Mouse (Mus musculus) embryonic facial prominence, embryonic 14.5 days (tissue): ENCODE measurements around the gene Rbfox3. TPM values are rescaled to one million over a fixed set of nuclear protein-coding genes. Genes with fewer than 3 reads are reported as not detected.
"Not testable (repeated sequence)": the region's sequence is repeated elsewhere in the genome, so short reads cannot be mapped to it uniquely, and the experiment has no call there.

Source experiments
- ATAC-seq: fragments of 200-750 bp; cut with Nextera tagmentation; 2 replicates; pipeline ENCODE4 v1.8.0; 2017; ENCODE audit warnings: low read depth, moderate number of reproducible peaks, moderate TSS enrichment
- DNase-seq: peaks from one replicate; pipeline ENCODE4 v3.0.0-alpha.2; 2015; ENCODE audit warnings: low spot score
- H3K27ac ChIP-seq: fragments of 300-500 bp; sonication (generic); replicated peaks from 2 replicates; pipeline ENCODE4 v1.5.1; 2014; ENCODE audit warnings: low read depth, mild to moderate bottlenecking, low read length, moderate library complexity
- H3K27me3 ChIP-seq: fragments of 300-500 bp; sonication (generic); replicated peaks from 2 replicates; pipeline ENCODE4 v1.6.1; 2014; ENCODE audit warnings: low read length; ENCODE audit not compliant: control insufficient read depth, insufficient read depth
- H3K36me3 ChIP-seq: fragments of 300-500 bp; sonication (generic); 2 replicates; pipeline ENCODE4 v1.6.1; 2014; ENCODE audit warnings: low read length, mixed read lengths; ENCODE audit not compliant: control insufficient read depth, insufficient read depth
- H3K4me1 ChIP-seq: fragments of 300-500 bp; sonication (generic); 2 replicates; pipeline ENCODE4 v1.6.1; 2014; ENCODE audit warnings: antibody characterized with exemption, low read length; ENCODE audit not compliant: control insufficient read depth, insufficient read depth
- H3K4me2 ChIP-seq: fragments of 300-500 bp; sonication (generic); 2 replicates; pipeline ENCODE4 v1.6.1; 2014; ENCODE audit warnings: low read depth, mild to moderate bottlenecking, low read length, moderate library complexity, mixed read lengths
- H3K4me3 ChIP-seq: fragments of 300-500 bp; sonication (generic); 2 replicates; pipeline ENCODE4 v1.5.1; 2014; ENCODE audit warnings: low read depth, mild to moderate bottlenecking, low read length
- H3K9ac ChIP-seq: fragments of 300-500 bp; sonication (generic); 2 replicates; pipeline ENCODE4 v1.6.1; 2014; ENCODE audit warnings: low read depth, mild to moderate bottlenecking, low read length, moderate library complexity, mixed read lengths
- H3K9me3 ChIP-seq: fragments of 300-500 bp; sonication (generic); 2 replicates; pipeline ENCODE4 v1.6.1; 2016; ENCODE audit warnings: low read length; ENCODE audit not compliant: control insufficient read depth
- WGBS: fragments of 180-500 bp; shearing (Covaris S2); extraction: QIAGEN DNeasy Blood & Tissue Kit; methylation state at CpG from one replicate; pipeline ENCODE4 v1.1.7; 2014; 5-methylcytosine and 5-hydroxymethylcytosine counted together
- polyA plus RNA-seq: library from polyadenylated mRNA; unstranded; fragments of >200 nt; fragmentation: Nextera tagmentation; extraction: Ambion mirVana; gene quantifications from 2 replicates; pipeline ENCODE4 v1.2.1, GENCODE M21; 2014

Gene Rbfox3
- polyA plus RNA-seq, 1 experiment from 2014 or later = 3.4 TPM

DNA sequence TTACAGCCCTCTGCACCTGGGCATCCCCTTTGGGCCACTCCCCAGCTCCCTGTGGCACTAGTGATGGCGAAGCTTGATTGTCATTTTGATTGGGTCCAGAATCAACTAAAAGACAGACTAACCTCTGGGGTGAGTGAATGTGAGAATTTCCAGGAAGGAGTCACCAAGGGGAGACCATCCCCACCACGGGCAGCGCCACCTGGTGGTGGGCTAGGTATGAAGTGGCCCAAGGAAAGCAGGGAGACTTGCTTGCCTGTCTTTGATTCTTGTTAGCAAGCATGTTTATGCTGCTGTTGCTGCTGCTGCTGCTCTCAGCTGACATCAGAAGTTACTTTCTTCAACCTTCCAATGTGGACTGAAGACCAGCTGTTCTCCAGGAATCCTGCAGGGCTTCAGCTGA, 135.6 kb downstream of the Rbfox3 start:
- DNase-seq (peak; percentile 26), ATAC-seq (no peak)

DNA sequence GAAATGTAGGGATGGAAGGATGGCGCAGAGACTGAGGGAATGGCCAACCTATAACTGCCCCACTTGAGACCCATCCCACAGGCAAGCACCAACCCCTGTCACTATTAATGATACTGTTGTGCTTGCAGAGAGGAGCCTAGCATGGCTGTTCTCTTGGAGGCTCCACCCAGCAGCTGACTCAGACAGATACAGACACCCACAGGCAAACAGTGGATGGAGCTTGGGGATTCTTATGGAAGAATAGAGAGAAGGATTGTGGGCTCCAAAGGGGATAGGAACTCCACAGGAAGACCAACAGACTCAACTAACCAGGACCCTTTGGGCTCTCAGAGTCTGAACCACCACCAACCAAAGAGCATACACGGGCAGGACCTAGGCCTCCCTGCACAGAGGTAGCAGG, 136.6 kb downstream of the Rbfox3 start:
- not testable (repeated sequence) for H3K27ac ChIP-seq, H3K9ac ChIP-seq, DNase-seq, H3K9me3 ChIP-seq, H3K36me3 ChIP-seq, H3K4me1 ChIP-seq, ATAC-seq, H3K4me2 ChIP-seq, H3K27me3 ChIP-seq, H3K4me3 ChIP-seq
- 92% methylated on average over 2 of the region's 2 CpGs for WGBS

More for the DNA sequence above, 135.6 kb downstream of the Rbfox3 start:
- Histone ChIP-seq H3K36me3 (no peaks in the 10 kb centered on the region), H3K27me3 (no peaks in the 10 kb centered on the region), H3K9me3 (no peaks in the 10 kb centered on the region), H3K4me2 (no peak overlapping the region), H3K4me3 (no peak overlapping the region), H3K27ac (no peak overlapping the region), H3K9ac (no peak overlapping the region), H3K4me1 (no peaks in the 10 kb centered on the region)
- WGBS = 14% methylated on average over 3 of the region's 3 CpGs

DNA sequence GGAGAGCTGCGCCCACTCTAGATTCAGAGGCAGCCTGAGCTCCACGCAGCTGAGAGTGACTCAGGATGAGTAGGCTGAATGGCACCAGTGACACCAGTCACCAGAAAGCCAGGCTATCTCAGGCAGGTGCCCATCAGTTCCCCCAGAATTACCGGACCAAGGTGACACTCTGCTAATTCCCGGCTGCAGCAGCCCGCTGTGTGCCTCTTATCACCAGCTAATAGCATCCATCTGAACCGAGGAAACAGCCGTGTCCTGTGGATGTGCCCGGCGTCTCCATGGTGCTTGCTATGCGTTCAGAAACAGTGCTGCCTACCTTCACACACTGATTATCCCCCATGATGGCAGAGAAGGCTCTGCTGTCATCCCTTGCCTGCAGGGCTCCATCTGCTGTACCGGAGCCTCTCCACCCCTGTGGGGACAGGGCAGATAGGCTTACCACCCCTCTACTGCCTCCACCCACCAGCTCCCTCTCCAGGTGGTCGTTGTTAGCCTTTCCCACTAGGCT, 138.3 kb downstream of the Rbfox3 start:
- H3K9me3 ChIP-seq = no peaks in the 10 kb centered on the region
- H3K4me2 ChIP-seq = no peak overlapping the region
- H3K4me1 ChIP-seq = no peaks in the 10 kb centered on the region
- ATAC-seq (no peak), DNase-seq (no peak)
- WGBS = 48% methylated on average over 11 of the region's 12 CpGs
- no peak overlapping the region for H3K4me3 ChIP-seq
- H3K36me3 ChIP-seq = no peaks in the 10 kb centered on the region
- no peaks in the 10 kb centered on the region for H3K27me3 ChIP-seq
- no peak overlapping the region for H3K27ac ChIP-seq
- H3K9ac ChIP-seq = no peak overlapping the region

DNA sequence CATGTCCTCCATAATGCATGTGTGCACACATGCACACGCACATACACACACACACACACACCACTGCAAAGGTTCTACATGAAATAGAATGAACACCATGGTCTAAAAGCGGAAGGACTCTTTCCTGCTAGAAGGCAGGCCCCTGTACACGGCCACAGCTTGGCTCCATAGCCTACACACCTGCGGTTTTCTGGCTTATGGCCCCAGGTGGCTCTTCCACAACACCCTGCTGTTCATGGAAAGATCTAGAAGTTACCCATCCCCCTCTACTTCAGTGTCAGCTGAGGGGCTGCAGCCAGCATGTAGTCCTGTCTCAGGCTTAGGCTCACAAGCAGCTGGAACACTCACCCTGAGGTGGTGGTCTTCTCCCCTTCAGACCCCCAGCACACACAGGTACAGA, 140.0 kb downstream of the Rbfox3 start:
- ATAC-seq (no peak), DNase-seq (no peak)
- Histone ChIP-seq H3K9me3 (no peaks in the 10 kb centered on the region), H3K4me2 (no peak overlapping the region), H3K27ac (no peak overlapping the region), H3K9ac (no peak overlapping the region), H3K27me3 (no peaks in the 10 kb centered on the region), H3K4me3 (no peak overlapping the region), H3K36me3 (no peaks in the 10 kb centered on the region), H3K4me1 (no peaks in the 10 kb centered on the region)
- 92% methylated on average over 4 of the region's 4 CpGs for WGBS

DNA sequence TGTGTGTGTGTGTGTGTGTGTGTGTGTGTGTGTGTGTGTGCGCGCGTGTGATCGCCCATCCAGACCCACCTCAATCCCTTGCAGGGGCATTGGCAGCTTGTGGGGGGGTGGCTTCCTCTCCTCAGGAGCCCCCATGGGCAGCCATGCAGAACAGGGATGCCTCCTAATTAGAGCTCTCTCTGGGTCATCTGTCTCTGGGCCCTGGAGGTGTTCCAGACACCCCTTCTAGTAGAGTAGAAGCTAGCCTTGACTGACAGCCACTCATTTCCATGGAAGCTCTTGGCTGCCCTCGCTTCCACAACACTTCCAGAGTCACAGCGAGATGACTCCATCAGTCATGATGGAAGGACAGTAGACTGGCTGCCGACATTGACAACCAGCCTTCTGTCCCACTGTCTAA, 140.6 kb downstream of the Rbfox3 start:
- H3K4me1 ChIP-seq = no peaks in the 10 kb centered on the region
- no peak overlapping the region for H3K4me2 ChIP-seq
- H3K4me3 ChIP-seq = no peak overlapping the region
- 92% methylated on average over 6 of the region's 7 CpGs for WGBS
- H3K9ac ChIP-seq = no peak overlapping the region
- no peak for DNase-seq
- no peaks in the 10 kb centered on the region for H3K9me3 ChIP-seq
- no peaks in the 10 kb centered on the region for H3K27me3 ChIP-seq
- H3K36me3 ChIP-seq = no peaks in the 10 kb centered on the region
- H3K27ac ChIP-seq = no peak overlapping the region
- no peak for ATAC-seq

DNA sequence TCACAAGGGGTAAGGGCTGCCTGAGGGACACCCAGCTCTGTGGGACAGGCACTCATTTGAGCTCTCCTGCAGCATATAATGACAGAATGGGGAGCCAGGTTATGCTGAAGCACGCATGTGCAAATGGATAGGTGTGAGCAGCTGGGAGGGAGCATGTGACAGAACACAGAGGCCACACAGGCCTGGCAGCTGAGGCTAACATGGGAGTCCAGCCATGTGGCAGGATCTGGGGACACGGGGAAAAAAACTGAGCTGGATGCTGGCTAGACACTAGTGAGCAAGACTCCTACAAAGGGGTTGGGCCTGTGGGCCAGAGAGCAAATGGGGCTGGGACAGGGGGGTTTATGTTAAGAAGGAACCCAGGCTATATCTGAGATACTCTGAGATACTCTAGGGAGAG, 141.9 kb downstream of the Rbfox3 start:
- ATAC-seq = no peak
- Histone ChIP-seq H3K4me2 (no peak overlapping the region), H3K36me3 (no peaks in the 10 kb centered on the region), H3K27ac (no peak overlapping the region), H3K9ac (no peak overlapping the region), H3K27me3 (no peaks in the 10 kb centered on the region), H3K4me3 (no peak overlapping the region), H3K9me3 (no peaks in the 10 kb centered on the region), H3K4me1 (no peaks in the 10 kb centered on the region)
- 61% methylated on average over 2 of the region's 2 CpGs for WGBS
- no peak for DNase-seq

DNA sequence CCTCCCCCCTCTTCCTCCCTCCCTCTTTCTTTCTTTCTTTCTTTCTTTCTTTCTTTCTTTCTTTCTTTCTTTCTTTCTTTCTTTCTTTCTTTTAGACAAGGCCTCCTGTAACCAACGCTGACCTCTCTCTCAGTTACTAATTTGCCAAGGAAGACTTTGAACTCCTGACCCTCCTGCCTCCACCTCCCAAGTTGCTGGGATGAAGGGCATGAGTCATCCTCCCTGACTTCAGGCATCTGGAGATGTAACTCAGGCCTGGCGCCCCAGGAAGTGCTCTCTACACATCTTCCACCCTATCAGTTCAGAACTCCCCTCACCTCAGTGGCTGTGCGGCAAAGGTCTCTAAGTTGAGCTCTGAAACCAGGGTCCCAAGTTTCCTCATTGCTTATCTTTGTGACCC, 143.0 kb downstream of the Rbfox3 start:
- DNase-seq = no peak
- 73% methylated on average over 3 of the region's 3 CpGs for WGBS
- no peaks in the 10 kb centered on the region for H3K9me3 ChIP-seq
- H3K9ac ChIP-seq = no peak overlapping the region
- no peaks in the 10 kb centered on the region for H3K36me3 ChIP-seq
- H3K27me3 ChIP-seq = no peaks in the 10 kb centered on the region
- no peak for ATAC-seq
- no peak overlapping the region for H3K4me3 ChIP-seq
- H3K4me1 ChIP-seq = no peaks in the 10 kb centered on the region
- no peak overlapping the region for H3K4me2 ChIP-seq
- no peak overlapping the region for H3K27ac ChIP-seq

DNA sequence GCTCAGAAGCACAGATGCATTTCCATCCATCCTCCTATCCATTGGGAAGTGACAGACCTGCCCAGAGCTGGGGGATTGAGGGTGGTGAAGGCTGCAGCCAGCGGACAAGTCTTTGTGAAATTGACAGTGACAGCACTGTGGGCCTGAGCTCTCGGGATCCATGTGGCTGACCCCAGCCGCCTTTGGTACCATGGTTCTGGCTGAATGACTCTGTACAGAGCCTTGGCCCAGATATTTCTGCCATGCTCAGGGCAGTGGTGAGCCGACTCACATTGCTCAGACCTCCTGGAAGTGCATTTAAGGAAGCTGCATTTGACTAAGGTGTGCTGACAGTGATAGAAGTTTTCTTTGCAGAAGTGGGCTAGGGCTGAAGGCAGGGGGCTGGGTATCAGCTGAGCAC, 144.0 kb downstream of the Rbfox3 start:
- Histone ChIP-seq H3K27me3 (no peaks in the 10 kb centered on the region), H3K9ac (no peak overlapping the region), H3K36me3 (no peaks in the 10 kb centered on the region), H3K4me1 (no peaks in the 10 kb centered on the region), H3K4me2 (no peak overlapping the region), H3K27ac (no peak overlapping the region), H3K4me3 (no peak overlapping the region), H3K9me3 (no peaks in the 10 kb centered on the region)
- ATAC-seq = no peak
- 65% methylated on average over 4 of the region's 4 CpGs for WGBS
- DNase-seq = no peak

DNA sequence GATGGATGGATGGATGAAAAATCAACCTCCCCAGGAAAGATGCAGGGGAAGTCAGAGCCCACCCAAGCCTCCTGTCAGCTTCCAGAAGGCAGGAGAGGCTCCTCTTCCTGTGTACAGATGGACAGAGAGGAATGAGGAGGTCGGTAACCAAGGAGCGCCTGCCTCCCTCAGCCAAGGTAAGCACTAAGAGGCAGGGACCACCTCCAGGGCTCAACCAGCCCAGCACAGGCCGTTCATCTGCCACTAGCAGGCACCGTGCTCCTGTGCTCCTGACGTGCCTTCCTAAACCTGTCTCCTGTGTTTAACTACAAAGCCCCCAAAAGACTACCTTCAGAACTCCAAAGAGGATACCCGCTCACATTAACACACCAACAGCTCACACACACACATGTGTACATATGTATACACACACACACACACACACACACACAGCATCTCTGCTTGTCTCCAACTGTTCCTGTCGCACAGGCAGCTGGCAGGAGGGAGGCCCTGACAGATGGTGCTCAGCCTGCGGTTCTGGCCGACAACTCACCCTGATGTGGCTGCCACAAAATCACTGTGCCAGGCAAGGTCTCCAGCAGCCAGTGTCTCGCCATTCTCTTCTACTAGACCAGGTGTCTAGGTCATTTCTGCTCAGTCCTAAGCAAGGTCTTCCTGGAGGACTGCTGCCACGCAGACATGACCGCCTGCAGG, 151.0 kb downstream of the Rbfox3 start:
- H3K9ac ChIP-seq = no peak overlapping the region
- no peaks in the 10 kb centered on the region for H3K36me3 ChIP-seq
- H3K27ac ChIP-seq = no peak overlapping the region
- DNase-seq (no peak), ATAC-seq (no peak)
- H3K27me3 ChIP-seq = no peaks in the 10 kb centered on the region
- no peaks in the 10 kb centered on the region for H3K4me1 ChIP-seq
- no peaks in the 10 kb centered on the region for H3K9me3 ChIP-seq
- H3K4me3 ChIP-seq = no peak overlapping the region
- WGBS = 83% methylated on average over 10 of the region's 12 CpGs
- H3K4me2 ChIP-seq = no peak overlapping the region
